Mouse (Mus musculus) heart, postnatal 10 days (tissue): Measurements from ENCODE around the gene Polr1e. TPM values are rescaled to one million over a fixed set of nuclear protein-coding genes. Genes with fewer than 3 reads are reported as not detected.
"Not testable (repeated sequence)": the region's sequence is repeated elsewhere in the genome, so short reads cannot be mapped to it uniquely, and the experiment has no call there.

ENCODE experiments used
- DNase-seq, 2 experiments: peaks; one replicate each; pipeline ENCODE4 v3.0.0; 2021
- intact Hi-C: fragments of 180-260 bp; cut with DNase I; formaldehyde crosslinking; loops from one replicate; pipeline ENCODE4 v1.15.1; 2025
- total RNA-seq, 2 experiments: library from RNA; stranded (reverse); gene quantifications; 2 replicates each; pipeline ENCODE4 v1.2.3; 2021

The Polr1e gene
- total RNA-seq, 2 experiments from 2014 or later, result 34.1 to 49.8 TPM

GRCm38 (mm10) chr4:45040795-45041194 lies 22.4 kb downstream of the Polr1e start:
- no peak for DNase-seq
- intact Hi-C loops, result no loop called here

GRCm38 (mm10) chr4:45046679-45047078 lies 28.3 kb downstream of the Polr1e start:
- peak; percentile 48 to 59 for DNase-seq
- intact Hi-C loops, result no loop called here

GRCm38 (mm10) chr4:45047286-45047887 lies 29.0 kb downstream of the Polr1e start:
- intact Hi-C loops, result no loop called here
- DNase-seq, result peak in 1 of 2 experiments; percentile 26

GRCm38 (mm10) chr4:45047956-45048355 lies 29.6 kb downstream of the Polr1e start:
- DNase-seq, result no peak
- intact Hi-C loops, result no loop called here

GRCm38 (mm10) chr4:45054862-45055261 lies 36.5 kb downstream of the Polr1e start:
- peak; percentile 43 to 45 for DNase-seq
- intact Hi-C loops, result no loop called here

GRCm38 (mm10) chr4:45055451-45055850 lies 37.1 kb downstream of the Polr1e start:
- peak; percentile 44 to 60 for DNase-seq
- intact Hi-C loops, result no loop called here

- DNase-seq, intact Hi-C loops: not testable (repeated sequence)
Measured at GRCm38 (mm10) chr4:45063836-45064235, 45.5 kb downstream of the Polr1e start.

GRCm38 (mm10) chr4:45064577-45064976 lies 46.2 kb downstream of the Polr1e start:
- DNase-seq, result no peak
- intact Hi-C loops, result no loop called here

- DNase-seq, result no peak
Measured at GRCm38 (mm10) chr4:45066036-45066730, 47.8 kb downstream of the Polr1e start.

GRCm38 (mm10) chr4:45067742-45068141 lies 49.4 kb downstream of the Polr1e start:
- intact Hi-C loops, result no loop called here
- no peak for DNase-seq

More at GRCm38 (mm10) chr4:45066036-45066730, 47.8 kb downstream of the Polr1e start:
- intact Hi-C loops, result no loop called here

GRCm38 (mm10) chr4:45072261-45072973 lies 54.0 kb downstream of the Polr1e start:
- intact Hi-C loops, result no loop called here
- DNase-seq, result no peak

- DNase-seq, result no peak
- intact Hi-C loops, result no loop called here
Measured at GRCm38 (mm10) chr4:45073544-45073943, 55.2 kb downstream of the Polr1e start.

- intact Hi-C loops, DNase-seq: not testable (repeated sequence)
Measured at GRCm38 (mm10) chr4:45081041-45081440, 62.7 kb downstream of the Polr1e start.

GRCm38 (mm10) chr4:45082951-45083350 lies 64.6 kb downstream of the Polr1e start:
- intact Hi-C loops, result no loop called here
- DNase-seq, result peak in 1 of 2 experiments; percentile 5

- peak; percentile 7 to 17 for DNase-seq
- intact Hi-C loops, result no loop called here
Measured at GRCm38 (mm10) chr4:45083487-45083886, 65.1 kb downstream of the Polr1e start.

GRCm38 (mm10) chr4:45084021-45084894 lies 65.9 kb downstream of the Polr1e start, which contains the start of gene Fbxo10:
TSS of gene Fbxo10 (minus strand) at chr4:45084604.
- peak; percentile 95 for DNase-seq
- intact Hi-C loops, result no loop called here

- intact Hi-C loops, result loop anchor here (1.0 kb wide), 1 partner anchor 73 kb away; the partner anchor contains the start of gene Zbtb5
Measured at GRCm38 (mm10) chr4:45084895-45085290, 66.5 kb downstream of the Polr1e start.

More at GRCm38 (mm10) chr4:45084895-45085290, 66.5 kb downstream of the Polr1e start:
- no peak for DNase-seq
